Mouse (Mus musculus) lung, adult 2 months (tissue): Measurements from ENCODE around the gene Cd2ap.

Experiments used
- CTCF ChIP-seq: fragments of 200-500 bp; IDR thresholded peaks from 2 replicates; pipeline ENCODE4 v1.5.1; 2011; ENCODE audit warnings: mild to moderate bottlenecking, low read length, control low read depth; ENCODE audit not compliant: insufficient read depth
- POLR2A ChIP-seq: fragments of 200-500 bp; IDR thresholded peaks from 2 replicates; pipeline ENCODE4 v1.6.1; 2011; ENCODE audit warnings: low read depth, mild to moderate bottlenecking, control low read depth, low read length, borderline replicate concordance; ENCODE audit errors: extremely low read depth

DNA sequence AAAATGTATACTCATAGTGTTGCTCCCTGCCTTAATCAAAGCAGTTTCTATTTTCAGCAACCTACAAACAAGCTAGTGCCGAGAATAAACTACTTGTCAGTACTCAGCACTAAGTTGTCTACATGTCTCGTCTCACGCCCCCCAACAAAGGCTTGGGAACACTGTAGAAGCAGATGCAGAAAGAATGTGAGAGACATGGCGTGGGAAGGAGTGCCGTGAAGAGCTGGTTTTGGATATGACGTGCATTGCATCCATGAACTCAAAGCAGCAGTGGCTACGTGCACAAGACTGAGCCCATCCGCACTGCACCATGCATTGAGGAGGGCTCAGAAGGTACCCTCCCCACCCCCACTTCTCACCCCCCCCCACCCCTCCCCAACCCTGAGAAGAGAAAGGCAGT lies 53.7 kb downstream of the Cd2ap start:
- no peak for TF ChIP-seq CTCF
- TF ChIP-seq POLR2A, result no peak
